Mouse (Mus musculus) lung, postnatal 25 days (tissue): ENCODE measurements around the gene Bcl2a1b.
"Not testable (repeated sequence)": the region's sequence is repeated elsewhere in the genome, so short reads cannot be mapped to it uniquely, and the experiment has no call there.

Experiments
- DNase-seq: peaks from one replicate; pipeline ENCODE4 v3.0.0; 2022; ENCODE audit warnings: low spot score

The Bcl2a1b gene

DNA sequence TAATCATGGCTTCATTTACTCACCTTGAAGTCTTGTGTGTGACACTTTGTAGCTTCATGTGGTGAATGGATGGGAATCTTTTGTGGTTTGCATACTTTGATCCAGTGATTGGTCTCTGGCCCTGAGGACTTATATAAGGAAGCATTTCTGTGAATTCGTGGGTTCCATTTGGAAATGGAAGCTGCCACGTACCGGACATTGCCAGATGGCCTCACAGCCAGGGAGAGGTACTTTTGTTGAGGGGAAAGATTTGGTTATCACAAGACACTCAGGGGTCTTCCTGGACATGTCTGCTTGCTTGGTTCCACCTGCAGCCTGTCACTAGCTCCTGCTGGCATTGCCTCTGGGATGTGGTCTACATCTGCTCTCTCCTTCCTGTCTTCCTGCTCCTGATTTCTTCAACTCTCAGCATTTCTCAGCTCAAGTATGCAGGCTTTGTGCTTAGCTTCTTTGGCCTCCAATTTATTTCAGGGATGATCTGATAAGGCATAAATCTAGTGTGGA is 41.6 kb downstream of the Bcl2a1b start:
- not testable (repeated sequence) for DNase-seq

DNA sequence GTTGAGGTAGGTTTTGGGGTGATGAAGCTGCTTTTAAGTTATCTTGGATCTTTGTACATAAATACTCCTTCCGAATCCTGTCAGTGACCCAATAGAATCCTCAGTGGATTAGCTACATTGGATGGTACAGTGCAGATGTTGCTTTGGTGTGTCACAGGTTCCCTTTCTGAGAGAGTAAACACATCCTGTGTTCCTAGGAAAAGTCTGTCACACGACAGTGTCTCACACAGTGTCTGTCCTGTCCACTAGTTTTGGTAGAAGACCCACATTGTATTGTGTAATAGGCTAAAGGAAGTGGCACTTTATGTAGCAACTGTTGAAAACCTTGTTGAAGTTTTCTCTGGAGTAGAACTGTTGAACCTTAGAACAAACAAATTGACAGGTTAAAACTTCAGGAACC is 54.4 kb downstream of the Bcl2a1b start:
- no peak for DNase-seq

DNA sequence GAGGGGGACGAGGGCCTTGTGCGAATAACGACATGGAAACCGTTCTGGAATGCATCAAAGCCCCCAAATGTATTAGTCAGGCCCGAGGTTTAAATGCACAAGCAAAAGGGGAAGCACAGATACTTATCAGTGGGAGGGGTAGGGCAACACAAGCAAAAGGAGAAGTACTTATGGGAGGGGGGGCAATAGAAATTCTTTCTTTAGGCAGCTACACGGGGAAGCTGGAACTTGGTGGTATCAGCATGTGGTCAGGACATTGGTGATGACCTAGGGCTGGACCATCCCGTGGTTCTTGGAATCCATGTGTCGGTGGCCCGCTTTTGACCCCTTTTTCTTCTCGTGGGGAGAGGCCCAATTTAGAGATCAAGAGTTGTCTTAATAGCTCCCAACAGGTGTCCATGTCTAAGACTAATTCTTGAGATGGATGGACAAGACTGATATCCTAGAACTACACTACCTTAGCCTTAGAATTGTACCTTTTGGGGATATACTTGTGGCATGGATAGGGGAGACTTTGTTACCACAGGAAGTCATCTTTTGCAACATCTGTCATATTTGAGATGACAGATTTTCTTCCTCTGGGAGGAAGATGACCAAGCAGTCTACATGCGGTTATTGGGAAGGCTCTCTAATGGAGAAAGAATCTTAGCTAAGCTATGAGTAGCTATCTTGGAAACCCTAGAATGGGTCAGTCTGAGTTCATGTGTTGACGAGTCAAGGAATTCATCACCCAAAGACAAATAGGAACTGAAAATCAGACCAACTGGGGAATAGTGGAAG is 57.7 kb downstream of the Bcl2a1b start:
- no peak for DNase-seq
